Mouse (Mus musculus): Measurements from ENCODE around the gene Pdcd2. TPM values are rescaled to one million over a fixed set of nuclear protein-coding genes. Genes with fewer than 3 reads are reported as not detected.

The Pdcd2 gene
- polyA plus RNA-seq, 1 experiment = 62.0 TPM

DNA sequence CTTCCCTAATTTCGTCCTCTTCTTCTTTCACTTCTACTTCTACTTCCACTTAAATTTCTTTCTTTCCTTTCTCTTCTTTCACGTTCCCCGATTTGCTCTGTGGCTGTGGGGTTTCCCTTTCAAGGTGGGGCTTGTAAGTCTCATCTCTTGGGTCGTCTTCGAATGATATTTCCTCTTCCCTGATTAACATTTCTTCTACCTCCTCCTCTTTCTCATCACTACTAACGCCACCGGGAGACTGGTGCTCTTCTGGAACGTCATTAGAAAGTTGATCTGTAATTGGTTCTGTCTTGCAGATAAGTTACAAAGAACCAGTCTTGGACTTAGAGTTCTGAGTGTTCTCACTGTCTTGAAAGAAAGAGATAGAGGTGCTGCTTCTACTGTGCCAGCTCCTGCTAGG, 8.8 kb upstream of the Pdcd2 start:
- H3K9me3 ChIP-seq (replicated peaks; ENCODE audit: control insufficient read depth, insufficient read depth, low read length, poor library complexity, severe bottlenecking) = no peaks in the 10 kb centered on the region
- TF ChIP-seq POLR2A (IDR thresholded peaks at IDR 0.05; ENCODE audit: insufficient read depth, low read length) = no peak
- TF ChIP-seq CTCF (IDR thresholded peaks at IDR 0.05; ENCODE audit: low read depth, low read length) = no peak
- no peak for TF ChIP-seq EP300 (IDR thresholded peaks at IDR 0.05; ENCODE audit: insufficient read depth, low read depth, low read length)
- no peak overlapping the region for H3K27ac ChIP-seq (ENCODE audit: insufficient read depth, low read length)
- no peak overlapping the region for H3K4me3 ChIP-seq (ENCODE audit: low read depth, low read length)
- no peaks in the 10 kb centered on the region for H3K4me1 ChIP-seq (ENCODE audit: control insufficient read depth, insufficient read depth, low read length)
- H3K36me3 ChIP-seq (ENCODE audit: control insufficient read depth, insufficient read depth, low read length, poor library complexity, severe bottlenecking) = no peaks in the 10 kb centered on the region
- no peak overlapping the region for H3K9ac ChIP-seq (ENCODE audit: low read depth, poor library complexity, severe bottlenecking)
- peaks cover 8% of the 10 kb centered on the region for H3K27me3 ChIP-seq (ENCODE audit: control insufficient read depth, insufficient read depth, low read length, poor library complexity, severe bottlenecking)

DNA sequence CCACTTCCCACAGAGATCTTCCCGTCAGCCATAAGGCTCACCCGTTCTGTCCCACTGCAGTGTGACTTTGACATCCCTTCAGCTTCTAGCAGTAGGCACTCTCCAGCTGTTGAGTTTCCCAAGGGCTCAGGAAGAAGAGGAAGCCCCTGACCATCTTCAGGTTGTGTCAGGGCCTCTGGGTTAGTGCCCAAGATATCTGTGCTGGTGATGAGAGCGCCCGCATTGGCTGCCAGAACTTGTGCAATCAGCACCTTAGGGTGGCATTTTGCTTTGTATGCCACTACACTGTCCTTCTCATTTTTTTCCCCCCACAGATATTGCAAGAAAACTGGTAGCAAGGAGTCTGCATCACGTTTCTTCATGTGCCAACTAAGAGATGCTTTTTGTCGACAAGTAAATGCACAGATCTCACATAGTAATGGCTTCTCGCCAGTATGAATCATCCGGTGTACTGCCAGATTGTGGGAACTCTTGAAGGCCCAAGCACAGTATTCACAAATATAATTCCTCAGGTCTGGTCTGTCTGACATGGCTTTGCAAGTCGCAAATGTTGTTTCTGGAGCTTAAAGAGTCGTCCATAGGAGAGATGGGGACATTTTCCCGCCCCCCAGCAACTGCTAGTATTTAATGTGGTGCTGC, 8.2 kb upstream of the Pdcd2 start:
- no peak overlapping the region for H3K27ac ChIP-seq (ENCODE audit: insufficient read depth, low read length)
- peaks cover 8% of the 10 kb centered on the region for H3K27me3 ChIP-seq (ENCODE audit: control insufficient read depth, insufficient read depth, low read length, poor library complexity, severe bottlenecking)
- TF ChIP-seq EP300 (IDR thresholded peaks at IDR 0.05; ENCODE audit: insufficient read depth, low read depth, low read length) (no peak), POLR2A (IDR thresholded peaks at IDR 0.05; ENCODE audit: insufficient read depth, low read length) (no peak), CTCF (IDR thresholded peaks at IDR 0.05; ENCODE audit: low read depth, low read length) (no peak)

DNA sequence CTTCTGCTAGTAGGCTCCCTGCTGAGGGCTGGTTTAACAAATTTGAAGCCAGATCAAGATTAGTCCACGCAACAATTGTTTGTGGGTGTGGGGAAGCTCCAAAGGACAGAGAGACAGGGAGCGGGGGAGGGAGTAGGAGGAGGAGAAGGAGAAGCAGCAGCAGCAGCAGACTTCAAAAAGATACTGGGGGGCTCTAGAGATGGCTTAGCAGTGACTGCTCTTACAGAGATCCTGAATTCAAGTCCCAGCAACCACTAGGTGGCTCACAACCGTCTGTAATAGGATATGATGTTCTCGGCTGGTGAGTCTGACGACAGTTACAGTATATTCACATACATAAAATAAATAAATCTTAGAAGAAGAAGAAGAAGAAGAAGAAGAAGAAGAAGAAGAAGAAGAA, 3.0 kb upstream of the Pdcd2 start:
- H3K27ac ChIP-seq (ENCODE audit: insufficient read depth, low read length) = no peak overlapping the region
- TF ChIP-seq EP300 (IDR thresholded peaks at IDR 0.05; ENCODE audit: insufficient read depth, low read depth, low read length) = no peak
- no peak for TF ChIP-seq CTCF (IDR thresholded peaks at IDR 0.05; ENCODE audit: low read depth, low read length)
- no peak for TF ChIP-seq POLR2A (IDR thresholded peaks at IDR 0.05; ENCODE audit: insufficient read depth, low read length)
- no peak overlapping the region for H3K9ac ChIP-seq (ENCODE audit: low read depth, poor library complexity, severe bottlenecking)
- H3K27me3 ChIP-seq (ENCODE audit: control insufficient read depth, insufficient read depth, low read length, poor library complexity, severe bottlenecking) = 0 out of 2 replicates have a peak, but pooled peaks cover under 1% of the 10 kb centered on the region
- no peaks in the 10 kb centered on the region for H3K9me3 ChIP-seq (replicated peaks; ENCODE audit: control insufficient read depth, insufficient read depth, low read length, poor library complexity, severe bottlenecking)
- no peaks in the 10 kb centered on the region for H3K4me1 ChIP-seq (ENCODE audit: control insufficient read depth, insufficient read depth, low read length)
- 0 out of 2 replicates have a peak, but pooled peaks cover 4% of the 10 kb centered on the region for H3K36me3 ChIP-seq (ENCODE audit: control insufficient read depth, insufficient read depth, low read length, poor library complexity, severe bottlenecking)
- no peak overlapping the region for H3K4me3 ChIP-seq (ENCODE audit: low read depth, low read length)

More for the DNA sequence above, 8.2 kb upstream of the Pdcd2 start:
- H3K9me3 ChIP-seq (replicated peaks; ENCODE audit: control insufficient read depth, insufficient read depth, low read length, poor library complexity, severe bottlenecking) = no peaks in the 10 kb centered on the region
- no peaks in the 10 kb centered on the region for H3K4me1 ChIP-seq (ENCODE audit: control insufficient read depth, insufficient read depth, low read length)
- no peak overlapping the region for H3K4me3 ChIP-seq (ENCODE audit: low read depth, low read length)
- no peaks in the 10 kb centered on the region for H3K36me3 ChIP-seq (ENCODE audit: control insufficient read depth, insufficient read depth, low read length, poor library complexity, severe bottlenecking)
- no peak overlapping the region for H3K9ac ChIP-seq (ENCODE audit: low read depth, poor library complexity, severe bottlenecking)

DNA sequence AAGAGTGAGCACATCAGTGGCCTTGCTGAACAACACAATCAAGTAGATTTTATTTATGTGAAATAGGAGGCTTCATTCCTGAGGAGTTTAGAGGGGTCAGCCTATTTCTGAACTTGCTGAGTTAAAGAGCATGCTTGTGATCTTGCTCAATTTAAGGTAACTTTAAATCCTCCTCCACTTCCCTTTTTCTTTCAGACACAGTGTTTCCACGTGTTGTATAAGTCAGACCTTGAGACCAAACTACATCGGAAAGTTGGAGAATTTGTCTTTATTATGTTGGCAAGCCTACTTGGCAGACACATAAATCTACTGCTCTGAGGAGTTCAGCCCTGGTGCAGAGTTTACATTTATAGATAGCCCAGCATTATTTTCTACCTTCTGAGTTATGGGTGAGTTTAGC, 1.8 kb upstream of the Pdcd2 start:
- TF ChIP-seq POLR2A (IDR thresholded peaks at IDR 0.05; ENCODE audit: insufficient read depth, low read length) (no peak), CTCF (IDR thresholded peaks at IDR 0.05; ENCODE audit: low read depth, low read length) (no peak), EP300 (IDR thresholded peaks at IDR 0.05; ENCODE audit: insufficient read depth, low read depth, low read length) (no peak)
- H3K4me1 ChIP-seq (ENCODE audit: control insufficient read depth, insufficient read depth, low read length) = no peaks in the 10 kb centered on the region
- no peak overlapping the region for H3K27ac ChIP-seq (ENCODE audit: insufficient read depth, low read length)
- H3K9ac ChIP-seq (ENCODE audit: low read depth, poor library complexity, severe bottlenecking) = no peak overlapping the region
- no peak overlapping the region for H3K4me3 ChIP-seq (ENCODE audit: low read depth, low read length)
- H3K27me3 ChIP-seq (ENCODE audit: control insufficient read depth, insufficient read depth, low read length, poor library complexity, severe bottlenecking) = no peaks in the 10 kb centered on the region
- H3K9me3 ChIP-seq (replicated peaks; ENCODE audit: control insufficient read depth, insufficient read depth, low read length, poor library complexity, severe bottlenecking) = no peaks in the 10 kb centered on the region
- peaks cover 13% of the 10 kb centered on the region for H3K36me3 ChIP-seq (ENCODE audit: control insufficient read depth, insufficient read depth, low read length, poor library complexity, severe bottlenecking)

DNA sequence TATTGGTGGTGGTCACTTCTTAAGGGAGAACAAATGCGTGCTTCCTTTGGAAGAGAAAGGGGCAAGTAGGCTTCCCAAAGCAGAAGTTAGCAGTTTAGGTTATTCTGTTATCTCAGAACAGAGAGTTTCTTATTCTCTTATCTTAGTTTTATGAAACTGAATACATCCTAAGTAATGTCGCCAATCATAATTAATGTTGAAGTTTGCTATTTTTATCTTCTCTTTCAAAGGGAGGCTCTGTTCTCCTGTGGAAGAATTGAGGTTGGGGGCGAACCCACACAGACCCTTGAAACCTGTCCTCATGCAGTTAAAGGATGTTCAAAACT, 673 bp upstream of the Pdcd2 start:
- Histone ChIP-seq H3K27me3 (ENCODE audit: control insufficient read depth, insufficient read depth, low read length, poor library complexity, severe bottlenecking) (no peaks in the 10 kb centered on the region), H3K4me1 (ENCODE audit: control insufficient read depth, insufficient read depth, low read length) (no peaks in the 10 kb centered on the region), H3K9me3 (replicated peaks; ENCODE audit: control insufficient read depth, insufficient read depth, low read length, poor library complexity, severe bottlenecking) (no peaks in the 10 kb centered on the region), H3K9ac (ENCODE audit: low read depth, poor library complexity, severe bottlenecking) (peak overlapping the region; percentile 85; the same call in 1 of the 2 replicates), H3K4me3 (ENCODE audit: low read depth, low read length) (0 out of 2 replicates have a peak overlapping the region, but pooled peaks have one; percentile 3), H3K36me3 (ENCODE audit: control insufficient read depth, insufficient read depth, low read length, poor library complexity, severe bottlenecking) (peaks cover 20% of the 10 kb centered on the region), H3K27ac (ENCODE audit: insufficient read depth, low read length) (no peak overlapping the region)
- TF ChIP-seq EP300 (IDR thresholded peaks at IDR 0.05; ENCODE audit: insufficient read depth, low read depth, low read length) (no peak), POLR2A (IDR thresholded peaks at IDR 0.05; ENCODE audit: insufficient read depth, low read length) (no peak), CTCF (IDR thresholded peaks at IDR 0.05; ENCODE audit: low read depth, low read length) (no peak)

DNA sequence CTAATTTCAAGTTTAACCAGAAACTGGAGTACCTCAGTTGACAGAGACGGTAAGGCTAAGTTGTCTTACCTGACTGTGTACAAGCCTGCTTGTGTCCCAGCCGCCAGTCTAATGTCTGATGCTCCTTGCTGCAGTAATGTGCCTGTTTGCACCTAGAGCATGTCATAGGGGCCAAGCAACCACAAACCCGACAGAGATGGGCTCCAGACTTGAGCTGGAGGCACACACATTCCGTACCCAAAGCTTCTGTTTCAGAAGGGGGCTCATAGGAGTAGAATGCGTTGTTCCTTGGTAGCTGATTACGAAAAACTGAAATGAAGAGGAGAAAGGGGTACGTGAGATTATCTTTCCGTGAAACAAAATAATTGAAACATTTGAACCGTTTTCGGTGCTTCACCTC, 797 bp downstream of the Pdcd2 start:
- Histone ChIP-seq H3K9me3 (replicated peaks; ENCODE audit: control insufficient read depth, insufficient read depth, low read length, poor library complexity, severe bottlenecking) (no peaks in the 10 kb centered on the region), H3K9ac (ENCODE audit: low read depth, poor library complexity, severe bottlenecking) (peak overlapping the region; percentile 85), H3K4me1 (ENCODE audit: control insufficient read depth, insufficient read depth, low read length) (no peaks in the 10 kb centered on the region), H3K27ac (ENCODE audit: insufficient read depth, low read length) (no peak overlapping the region), H3K36me3 (ENCODE audit: control insufficient read depth, insufficient read depth, low read length, poor library complexity, severe bottlenecking) (peaks cover 33% of the 10 kb centered on the region), H3K27me3 (ENCODE audit: control insufficient read depth, insufficient read depth, low read length, poor library complexity, severe bottlenecking) (no peaks in the 10 kb centered on the region), H3K4me3 (ENCODE audit: low read depth, low read length) (peak overlapping the region; percentile 82)
- TF ChIP-seq CTCF (IDR thresholded peaks at IDR 0.05; ENCODE audit: low read depth, low read length) (no peak), POLR2A (IDR thresholded peaks at IDR 0.05; ENCODE audit: insufficient read depth, low read length) (no peak), EP300 (IDR thresholded peaks at IDR 0.05; ENCODE audit: insufficient read depth, low read depth, low read length) (no peak)
